Mouse (Mus musculus): ENCODE measurements around the gene Optn. TPM values are rescaled to one million over a fixed set of nuclear protein-coding genes. Genes with fewer than 3 reads are reported as not detected.

The Optn gene
- polyA plus RNA-seq, 1 experiment = 13.3 TPM

GRCm38 (mm10) chr2:5023275-5023674 is 40.6 kb downstream of the Optn start:
- no peak overlapping the region for H3K27ac ChIP-seq (ENCODE audit: insufficient read depth, low read length)
- no peaks in the 10 kb centered on the region for H3K27me3 ChIP-seq (ENCODE audit: control insufficient read depth, insufficient read depth, low read length, poor library complexity, severe bottlenecking)
- H3K4me1 ChIP-seq (ENCODE audit: control insufficient read depth, insufficient read depth, low read length) = no peaks in the 10 kb centered on the region
- TF ChIP-seq CTCF (IDR thresholded peaks at IDR 0.05; ENCODE audit: low read depth, low read length) (no peak), POLR2A (IDR thresholded peaks at IDR 0.05; ENCODE audit: insufficient read depth, low read length) (no peak), EP300 (IDR thresholded peaks at IDR 0.05; ENCODE audit: insufficient read depth, low read depth, low read length) (no peak)
- no peak overlapping the region for H3K9ac ChIP-seq (ENCODE audit: low read depth, poor library complexity, severe bottlenecking)
- H3K9me3 ChIP-seq (replicated peaks; ENCODE audit: control insufficient read depth, insufficient read depth, low read length, poor library complexity, severe bottlenecking) = no peaks in the 10 kb centered on the region
- no peak overlapping the region for H3K4me3 ChIP-seq (ENCODE audit: low read depth, low read length)
- no peaks in the 10 kb centered on the region for H3K36me3 ChIP-seq (ENCODE audit: control insufficient read depth, insufficient read depth, low read length, poor library complexity, severe bottlenecking)

- Histone ChIP-seq H3K9me3 (replicated peaks; ENCODE audit: control insufficient read depth, insufficient read depth, low read length, poor library complexity, severe bottlenecking) (no peaks in the 10 kb centered on the region), H3K27me3 (ENCODE audit: control insufficient read depth, insufficient read depth, low read length, poor library complexity, severe bottlenecking) (no peaks in the 10 kb centered on the region), H3K27ac (ENCODE audit: insufficient read depth, low read length) (no peak overlapping the region), H3K36me3 (ENCODE audit: control insufficient read depth, insufficient read depth, low read length, poor library complexity, severe bottlenecking) (no peaks in the 10 kb centered on the region), H3K9ac (ENCODE audit: low read depth, poor library complexity, severe bottlenecking) (no peak overlapping the region), H3K4me3 (ENCODE audit: low read depth, low read length) (no peak overlapping the region), H3K4me1 (ENCODE audit: control insufficient read depth, insufficient read depth, low read length) (no peaks in the 10 kb centered on the region)
- TF ChIP-seq CTCF (IDR thresholded peaks at IDR 0.05; ENCODE audit: low read depth, low read length) (no peak), EP300 (IDR thresholded peaks at IDR 0.05; ENCODE audit: insufficient read depth, low read depth, low read length) (no peak), POLR2A (IDR thresholded peaks at IDR 0.05; ENCODE audit: insufficient read depth, low read length) (no peak)
Observed at GRCm38 (mm10) chr2:5019708-5020107, 44.1 kb downstream of the Optn start.

GRCm38 (mm10) chr2:5016922-5017321 is 46.9 kb downstream of the Optn start:
- Histone ChIP-seq H3K9me3 (replicated peaks; ENCODE audit: control insufficient read depth, insufficient read depth, low read length, poor library complexity, severe bottlenecking) (no peaks in the 10 kb centered on the region), H3K27ac (ENCODE audit: insufficient read depth, low read length) (no peak overlapping the region), H3K36me3 (ENCODE audit: control insufficient read depth, insufficient read depth, low read length, poor library complexity, severe bottlenecking) (no peaks in the 10 kb centered on the region), H3K27me3 (ENCODE audit: control insufficient read depth, insufficient read depth, low read length, poor library complexity, severe bottlenecking) (no peaks in the 10 kb centered on the region), H3K4me3 (ENCODE audit: low read depth, low read length) (no peak overlapping the region), H3K9ac (ENCODE audit: low read depth, poor library complexity, severe bottlenecking) (no peak overlapping the region), H3K4me1 (ENCODE audit: control insufficient read depth, insufficient read depth, low read length) (no peaks in the 10 kb centered on the region)
- TF ChIP-seq CTCF (IDR thresholded peaks at IDR 0.05; ENCODE audit: low read depth, low read length) (no peak), POLR2A (IDR thresholded peaks at IDR 0.05; ENCODE audit: insufficient read depth, low read length) (no peak), EP300 (IDR thresholded peaks at IDR 0.05; ENCODE audit: insufficient read depth, low read depth, low read length) (no peak)

DNA sequence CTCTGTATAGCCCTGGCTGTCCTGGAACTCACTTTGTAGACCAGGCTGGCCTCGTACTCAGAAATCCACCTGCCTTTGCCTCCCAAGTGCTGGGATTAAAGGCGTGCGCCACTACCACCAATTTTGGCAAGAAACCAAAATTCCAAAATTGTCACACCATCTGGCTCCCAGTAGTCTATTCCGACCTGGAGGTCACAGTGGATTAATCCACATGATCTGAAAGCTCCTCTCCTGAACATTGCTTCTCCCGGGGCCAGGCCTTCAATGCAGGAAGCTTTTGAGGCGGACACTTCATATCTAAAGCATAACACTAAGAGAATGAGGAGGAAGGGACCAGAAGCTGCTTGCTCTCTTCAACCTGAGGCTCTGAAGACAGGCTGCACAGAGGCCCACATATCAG is 48.3 kb downstream of the Optn start:
- TF ChIP-seq POLR2A (IDR thresholded peaks at IDR 0.05; ENCODE audit: insufficient read depth, low read length) (no peak), EP300 (IDR thresholded peaks at IDR 0.05; ENCODE audit: insufficient read depth, low read depth, low read length) (no peak), CTCF (IDR thresholded peaks at IDR 0.05; ENCODE audit: low read depth, low read length) (no peak)
- no peak overlapping the region for H3K9ac ChIP-seq (ENCODE audit: low read depth, poor library complexity, severe bottlenecking)
- H3K9me3 ChIP-seq (replicated peaks; ENCODE audit: control insufficient read depth, insufficient read depth, low read length, poor library complexity, severe bottlenecking) = no peaks in the 10 kb centered on the region
- H3K4me3 ChIP-seq (ENCODE audit: low read depth, low read length) = no peak overlapping the region
- peaks cover under 1% of the 10 kb centered on the region for H3K36me3 ChIP-seq (ENCODE audit: control insufficient read depth, insufficient read depth, low read length, poor library complexity, severe bottlenecking)
- no peaks in the 10 kb centered on the region for H3K27me3 ChIP-seq (ENCODE audit: control insufficient read depth, insufficient read depth, low read length, poor library complexity, severe bottlenecking)
- no peak overlapping the region for H3K27ac ChIP-seq (ENCODE audit: insufficient read depth, low read length)
- no peaks in the 10 kb centered on the region for H3K4me1 ChIP-seq (ENCODE audit: control insufficient read depth, insufficient read depth, low read length)

DNA sequence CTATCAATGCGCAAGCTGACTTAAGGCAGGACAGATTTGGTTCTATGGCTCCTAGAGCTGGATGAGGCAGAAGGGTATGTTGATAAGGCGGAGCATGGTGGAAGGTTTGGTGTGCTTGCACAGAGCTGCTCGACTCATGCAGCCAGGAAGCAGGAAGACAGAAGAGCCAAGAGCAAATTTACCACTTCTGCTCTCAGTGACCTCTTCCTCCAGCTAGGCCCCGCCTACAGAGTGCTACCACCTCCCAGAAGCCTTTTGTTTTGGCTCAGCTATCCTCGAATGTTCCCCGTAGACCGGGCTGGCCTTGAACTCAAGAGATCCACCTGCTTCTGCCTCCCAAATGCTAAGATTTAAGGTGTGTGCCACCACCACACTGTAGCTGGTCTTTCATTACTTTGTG is 49.2 kb downstream of the Optn start:
- H3K4me3 ChIP-seq (ENCODE audit: low read depth, low read length) = no peak overlapping the region
- H3K9ac ChIP-seq (ENCODE audit: low read depth, poor library complexity, severe bottlenecking) = no peak overlapping the region
- no peaks in the 10 kb centered on the region for H3K9me3 ChIP-seq (replicated peaks; ENCODE audit: control insufficient read depth, insufficient read depth, low read length, poor library complexity, severe bottlenecking)
- no peaks in the 10 kb centered on the region for H3K27me3 ChIP-seq (ENCODE audit: control insufficient read depth, insufficient read depth, low read length, poor library complexity, severe bottlenecking)
- peaks cover 3% of the 10 kb centered on the region for H3K36me3 ChIP-seq (ENCODE audit: control insufficient read depth, insufficient read depth, low read length, poor library complexity, severe bottlenecking)
- no peaks in the 10 kb centered on the region for H3K4me1 ChIP-seq (ENCODE audit: control insufficient read depth, insufficient read depth, low read length)
- H3K27ac ChIP-seq (ENCODE audit: insufficient read depth, low read length) = peak overlapping the region; percentile 53
- TF ChIP-seq CTCF (IDR thresholded peaks at IDR 0.05; ENCODE audit: low read depth, low read length) = no peak
- TF ChIP-seq POLR2A (IDR thresholded peaks at IDR 0.05; ENCODE audit: insufficient read depth, low read length) = no peak
- no peak for TF ChIP-seq EP300 (IDR thresholded peaks at IDR 0.05; ENCODE audit: insufficient read depth, low read depth, low read length)

DNA sequence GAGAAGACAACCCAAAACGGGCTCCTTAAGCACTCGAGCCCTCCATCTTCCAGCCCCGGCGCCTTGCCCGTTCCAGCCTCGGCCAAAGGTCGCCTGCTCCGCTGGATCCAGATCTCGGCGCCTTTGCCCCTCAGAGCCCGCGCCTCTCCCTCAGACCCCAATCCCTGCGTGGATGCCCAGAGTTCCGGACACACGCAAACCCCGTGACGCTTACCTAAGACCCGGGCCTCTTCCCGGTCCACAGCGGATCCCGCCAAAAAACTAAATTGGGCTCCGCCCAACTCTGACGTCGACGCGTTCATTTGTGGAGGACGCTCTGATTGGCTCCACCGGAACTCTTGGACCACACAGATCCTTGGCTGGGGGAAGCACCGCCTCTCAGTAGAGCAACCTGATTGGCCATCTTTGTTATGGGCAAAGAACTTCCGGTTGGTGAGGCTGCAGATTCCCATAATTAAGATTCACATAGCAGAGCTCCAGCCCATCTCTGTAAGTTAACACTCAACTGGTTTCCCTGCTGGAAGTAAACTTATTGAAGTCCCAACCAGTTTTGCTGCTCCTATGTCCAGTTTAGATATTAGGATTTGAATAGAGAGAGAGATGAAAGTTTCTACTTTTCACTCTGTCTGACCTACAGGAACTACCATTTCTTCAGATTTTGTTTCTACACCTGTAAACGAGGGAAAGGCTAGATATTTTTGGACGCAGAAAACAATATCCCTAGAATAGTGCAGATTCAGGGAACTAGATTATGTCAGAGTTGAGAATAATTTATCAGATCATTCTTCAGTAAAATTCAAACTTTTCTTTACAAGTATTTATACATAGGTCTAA is 51.1 kb downstream of the Optn start, which contains the start of gene Mcm10:
TSS of gene Mcm10 (minus strand) at position 301 of the 834 bp plus-strand sequence.
- H3K27ac ChIP-seq (ENCODE audit: insufficient read depth, low read length) = no peak within 1 kb of the TSS; the same call in 1 of the 2 replicates
- H3K9me3 ChIP-seq (replicated peaks; ENCODE audit: control insufficient read depth, insufficient read depth, low read length, poor library complexity, severe bottlenecking) = no peaks in the 10 kb centered on the region
- H3K9ac ChIP-seq (ENCODE audit: low read depth, poor library complexity, severe bottlenecking) = peak within 1 kb of the TSS; percentile 89
- TF ChIP-seq POLR2A (IDR thresholded peaks at IDR 0.05; ENCODE audit: insufficient read depth, low read length) (no peak), EP300 (IDR thresholded peaks at IDR 0.05; ENCODE audit: insufficient read depth, low read depth, low read length) (no peak), CTCF (IDR thresholded peaks at IDR 0.05; ENCODE audit: low read depth, low read length) (no peak)
- no peaks in the 10 kb centered on the region for H3K27me3 ChIP-seq (ENCODE audit: control insufficient read depth, insufficient read depth, low read length, poor library complexity, severe bottlenecking)
- peaks cover 17% of the 10 kb centered on the region for H3K36me3 ChIP-seq (ENCODE audit: control insufficient read depth, insufficient read depth, low read length, poor library complexity, severe bottlenecking)
- H3K4me3 ChIP-seq (ENCODE audit: low read depth, low read length) = peak within 1 kb of the TSS; percentile 81
- H3K4me1 ChIP-seq (ENCODE audit: control insufficient read depth, insufficient read depth, low read length) = no peaks in the 10 kb centered on the region

Data from ES-Bruce4 (cell line).